Mouse (Mus musculus) midbrain, embryonic 15.5 days (tissue): Measurements from ENCODE around the gene Smyd3. TPM values are rescaled to one million over a fixed set of nuclear protein-coding genes. Genes with fewer than 3 reads are reported as not detected.

Experiments used
- ATAC-seq: fragments of 200-750 bp; cut with Nextera tagmentation; replicated peaks from 2 replicates; pipeline ENCODE4 v1.8.0; 2017; ENCODE audit warnings: moderate TSS enrichment
- H3K27ac ChIP-seq: fragments of 300-500 bp; sonication (generic); 2 replicates; pipeline ENCODE4 v1.5.1; 2015; ENCODE audit warnings: mild to moderate bottlenecking, inconsistent platforms
- H3K27me3 ChIP-seq: fragments of 300-500 bp; sonication (generic); replicated peaks from 2 replicates; pipeline ENCODE4 v1.6.1; 2015; ENCODE audit warnings: inconsistent platforms
- H3K36me3 ChIP-seq: fragments of 300-500 bp; sonication (generic); replicated peaks from 2 replicates; pipeline ENCODE4 v1.6.1; 2015; ENCODE audit warnings: inconsistent platforms
- H3K4me1 ChIP-seq: fragments of 300-500 bp; sonication (generic); 2 replicates; pipeline ENCODE4 v1.6.1; 2015; ENCODE audit warnings: inconsistent platforms
- H3K4me2 ChIP-seq: fragments of 300-500 bp; sonication (generic); 2 replicates; pipeline ENCODE4 v1.6.1; 2015; ENCODE audit warnings: inconsistent platforms, mild to moderate bottlenecking, moderate library complexity
- H3K4me3 ChIP-seq: fragments of 300-500 bp; sonication (generic); 2 replicates; pipeline ENCODE4 v1.5.1; 2015; ENCODE audit warnings: mild to moderate bottlenecking, inconsistent platforms
- H3K9ac ChIP-seq: fragments of 300-500 bp; sonication (generic); 2 replicates; pipeline ENCODE4 v1.6.1; 2015; ENCODE audit warnings: mild to moderate bottlenecking, inconsistent platforms
- H3K9me3 ChIP-seq: fragments of 300-500 bp; sonication (generic); 2 replicates; pipeline ENCODE4 v1.6.1; 2016; ENCODE audit warnings: inconsistent platforms
- WGBS: fragments of 180-500 bp; shearing (Covaris S2); methylation state at CpG from one replicate; pipeline ENCODE4 v1.1.7; 2015; ENCODE audit warnings: mixed read lengths; 5-methylcytosine and 5-hydroxymethylcytosine counted together
- polyA plus RNA-seq: library from polyadenylated mRNA; unstranded; fragments of >200 nt; fragmentation: Nextera tagmentation; extraction: Ambion mirVana; gene quantifications from 2 replicates; pipeline ENCODE4 v1.2.1, GENCODE M21; 2015

Smyd3 gene
- polyA plus RNA-seq, 1 experiment from 2014 or later, result 24.8 TPM

- no peak overlapping the region for H3K27ac ChIP-seq
- H3K36me3 ChIP-seq, result no peaks in the 10 kb centered on the region
- no peak overlapping the region for H3K4me3 ChIP-seq
- H3K4me1 ChIP-seq, result peaks cover 20% of the 10 kb centered on the region
- H3K9me3 ChIP-seq, result no peaks in the 10 kb centered on the region
- ATAC-seq, result no peak
- H3K9ac ChIP-seq, result no peak overlapping the region
- H3K27me3 ChIP-seq, result no peaks in the 10 kb centered on the region
- WGBS, result 43% methylated on average over 2 of the region's 2 CpGs
- no peak overlapping the region for H3K4me2 ChIP-seq
Measured at GRCm38 (mm10) chr1:179065294-179065601, 452.6 kb downstream of the Smyd3 start.

GRCm38 (mm10) chr1:179064601-179065293 is 453.1 kb downstream of the Smyd3 start:
- 85% methylated on average over 14 of the region's 14 CpGs for WGBS
- Histone ChIP-seq H3K9ac (no peak overlapping the region), H3K27ac (no peak overlapping the region), H3K4me2 (no peak overlapping the region), H3K4me1 (peaks cover 25% of the 10 kb centered on the region), H3K4me3 (no peak overlapping the region), H3K27me3 (no peaks in the 10 kb centered on the region), H3K9me3 (no peaks in the 10 kb centered on the region), H3K36me3 (no peaks in the 10 kb centered on the region)
- no peak for ATAC-seq

- ATAC-seq, result peak; percentile 19; the same call in 1 of the 2 replicates
- H3K9me3 ChIP-seq, result no peaks in the 10 kb centered on the region
- no peak overlapping the region for H3K4me3 ChIP-seq
- no peak overlapping the region for H3K9ac ChIP-seq
- H3K4me1 ChIP-seq, result peaks cover 25% of the 10 kb centered on the region
- H3K27ac ChIP-seq, result no peak overlapping the region
- H3K36me3 ChIP-seq, result no peaks in the 10 kb centered on the region
- 18% methylated on average over 9 of the region's 9 CpGs for WGBS
- H3K4me2 ChIP-seq, result no peak overlapping the region
- H3K27me3 ChIP-seq, result no peaks in the 10 kb centered on the region
Measured at GRCm38 (mm10) chr1:179061759-179062168, 456.1 kb downstream of the Smyd3 start.

GRCm38 (mm10) chr1:179061053-179061452 is 456.8 kb downstream of the Smyd3 start:
- no peak for ATAC-seq
- no peak overlapping the region for H3K27ac ChIP-seq

GRCm38 (mm10) chr1:179060113-179060955 is 457.5 kb downstream of the Smyd3 start:
- ATAC-seq, result peak; percentile 63; the same call in 1 of the 2 replicates
- H3K4me2 ChIP-seq, result no peak overlapping the region
- no peak overlapping the region for H3K4me3 ChIP-seq
- H3K4me1 ChIP-seq, result peaks cover 25% of the 10 kb centered on the region
- no peaks in the 10 kb centered on the region for H3K36me3 ChIP-seq
- H3K9me3 ChIP-seq, result no peaks in the 10 kb centered on the region
- 45% methylated on average over 18 of the region's 18 CpGs for WGBS
- no peaks in the 10 kb centered on the region for H3K27me3 ChIP-seq
- H3K27ac ChIP-seq, result peak overlapping the region; percentile 26; the same call in 1 of the 2 replicates
- no peak overlapping the region for H3K9ac ChIP-seq

More at GRCm38 (mm10) chr1:179061053-179061452, 456.8 kb downstream of the Smyd3 start:
- Histone ChIP-seq H3K27me3 (no peaks in the 10 kb centered on the region), H3K9ac (no peak overlapping the region), H3K4me1 (peaks cover 25% of the 10 kb centered on the region), H3K4me3 (no peak overlapping the region), H3K4me2 (no peak overlapping the region), H3K36me3 (no peaks in the 10 kb centered on the region), H3K9me3 (no peaks in the 10 kb centered on the region)
- 74% methylated on average over 4 of the region's 4 CpGs for WGBS

- no peak overlapping the region for H3K4me2 ChIP-seq
- peaks cover 25% of the 10 kb centered on the region for H3K4me1 ChIP-seq
- no peaks in the 10 kb centered on the region for H3K9me3 ChIP-seq
- no peak for ATAC-seq
- H3K27ac ChIP-seq, result no peak overlapping the region
- no peaks in the 10 kb centered on the region for H3K36me3 ChIP-seq
- 83% methylated on average over 15 of the region's 15 CpGs for WGBS
- no peaks in the 10 kb centered on the region for H3K27me3 ChIP-seq
- H3K9ac ChIP-seq, result no peak overlapping the region
- no peak overlapping the region for H3K4me3 ChIP-seq
Measured at GRCm38 (mm10) chr1:179059286-179060112, 458.3 kb downstream of the Smyd3 start.

GRCm38 (mm10) chr1:179058675-179059074 is 459.2 kb downstream of the Smyd3 start:
- no peaks in the 10 kb centered on the region for H3K36me3 ChIP-seq
- peaks cover 25% of the 10 kb centered on the region for H3K4me1 ChIP-seq
- 79% methylated on average over 4 of the region's 4 CpGs for WGBS
- H3K9me3 ChIP-seq, result no peaks in the 10 kb centered on the region
- no peak overlapping the region for H3K9ac ChIP-seq
- no peak overlapping the region for H3K4me2 ChIP-seq
- no peak overlapping the region for H3K4me3 ChIP-seq
- no peak overlapping the region for H3K27ac ChIP-seq
- no peaks in the 10 kb centered on the region for H3K27me3 ChIP-seq
- ATAC-seq, result no peak

GRCm38 (mm10) chr1:179055760-179056159 is 462.1 kb downstream of the Smyd3 start:
- no peaks in the 10 kb centered on the region for H3K9me3 ChIP-seq
- H3K27ac ChIP-seq, result no peak overlapping the region
- no peaks in the 10 kb centered on the region for H3K27me3 ChIP-seq
- H3K4me1 ChIP-seq, result peaks cover 9% of the 10 kb centered on the region
- H3K9ac ChIP-seq, result no peak overlapping the region
- no peaks in the 10 kb centered on the region for H3K36me3 ChIP-seq
- ATAC-seq, result no peak
- whole genome bisulfite sequencing, result 79% methylated on average over 3 of the region's 3 CpGs
- no peak overlapping the region for H3K4me3 ChIP-seq
- no peak overlapping the region for H3K4me2 ChIP-seq

- H3K36me3 ChIP-seq, result no peaks in the 10 kb centered on the region
- no peaks in the 10 kb centered on the region for H3K9me3 ChIP-seq
- no peak overlapping the region for H3K4me2 ChIP-seq
- no peak overlapping the region for H3K9ac ChIP-seq
- ATAC-seq, result no peak
- WGBS, result 71% methylated on average over 7 of the region's 7 CpGs
- no peaks in the 10 kb centered on the region for H3K4me1 ChIP-seq
- no peaks in the 10 kb centered on the region for H3K27me3 ChIP-seq
- no peak overlapping the region for H3K27ac ChIP-seq
- no peak overlapping the region for H3K4me3 ChIP-seq
Measured at GRCm38 (mm10) chr1:179054385-179055116, 463.3 kb downstream of the Smyd3 start.

GRCm38 (mm10) chr1:179052545-179053180 is 465.2 kb downstream of the Smyd3 start:
- no peak for ATAC-seq
- WGBS, result 95% methylated on average over 6 of the region's 6 CpGs

GRCm38 (mm10) chr1:179047931-179048596 is 469.8 kb downstream of the Smyd3 start:
- Histone ChIP-seq H3K9ac (no peak overlapping the region), H3K36me3 (no peaks in the 10 kb centered on the region), H3K27ac (no peak overlapping the region), H3K4me1 (peaks cover 6% of the 10 kb centered on the region; the same call in 1 of the 2 replicates), H3K9me3 (no peaks in the 10 kb centered on the region), H3K27me3 (0 out of 2 replicates have a peak, but pooled peaks cover 3% of the 10 kb centered on the region), H3K4me2 (no peak overlapping the region), H3K4me3 (no peak overlapping the region)
- no peak for ATAC-seq
- WGBS, result 93% methylated on average over 13 of the region's 13 CpGs

More at GRCm38 (mm10) chr1:179052545-179053180, 465.2 kb downstream of the Smyd3 start:
- no peaks in the 10 kb centered on the region for H3K9me3 ChIP-seq
- no peak overlapping the region for H3K4me3 ChIP-seq
- H3K27ac ChIP-seq, result no peak overlapping the region
- no peaks in the 10 kb centered on the region for H3K36me3 ChIP-seq
- H3K9ac ChIP-seq, result no peak overlapping the region
- no peaks in the 10 kb centered on the region for H3K27me3 ChIP-seq
- no peaks in the 10 kb centered on the region for H3K4me1 ChIP-seq
- no peak overlapping the region for H3K4me2 ChIP-seq
